Mouse (Mus musculus) bone marrow macrophage, adult 2 months (primary cell): ENCODE results near the gene Pwp1.

ENCODE experiments used
- CTCF ChIP-seq: IDR thresholded peaks from 2 replicates; pipeline ENCODE4 v1.5.1; 2012; ENCODE audit warnings: low read depth, mild to moderate bottlenecking, low read length, moderate library complexity
- POLR2A ChIP-seq: IDR thresholded peaks from 2 replicates; pipeline ENCODE4 v1.6.1; 2012; ENCODE audit warnings: mild to moderate bottlenecking, low read depth, low read length, borderline replicate concordance

- peak; percentile 42 for TF ChIP-seq CTCF
- no peak for TF ChIP-seq POLR2A
Observed at GRCm38 (mm10) chr10:85928499-85929207, 99.4 kb downstream of the Pwp1 start.
